Mouse (Mus musculus) neural tube, embryonic 11.5 days (tissue): ENCODE measurements around the gene Fam160a1. TPM values are rescaled to one million over a fixed set of nuclear protein-coding genes. Genes with fewer than 3 reads are reported as not detected.

Source experiments
- ATAC-seq: fragments of 200-750 bp; cut with Nextera tagmentation; 2 replicates; pipeline ENCODE4 v1.8.0; 2017; ENCODE audit warnings: moderate number of reproducible peaks, mild to moderate bottlenecking, moderate TSS enrichment, moderate library complexity; ENCODE audit not compliant: insufficient read depth, low FRiP score, low TSS enrichment
- DNase-seq: peaks from one replicate; pipeline ENCODE4 v3.0.0-alpha.2; 2015; ENCODE audit warnings: low spot score
- H3K27ac ChIP-seq: fragments of 300-500 bp; sonication (generic); 2 replicates; pipeline ENCODE4 v1.5.1; 2014; ENCODE audit warnings: low read depth, mild to moderate bottlenecking, low read length
- H3K27me3 ChIP-seq: fragments of 300-500 bp; sonication (generic); 2 replicates; pipeline ENCODE4 v1.6.1; 2014; ENCODE audit warnings: mild to moderate bottlenecking, low read length, mixed read lengths; ENCODE audit not compliant: control insufficient read depth, insufficient read depth
- H3K36me3 ChIP-seq: fragments of 300-500 bp; sonication (generic); 2 replicates; pipeline ENCODE4 v1.6.1; 2014; ENCODE audit warnings: mild to moderate bottlenecking, low read length, moderate library complexity, mixed read lengths; ENCODE audit not compliant: control insufficient read depth, insufficient read depth
- H3K4me1 ChIP-seq: fragments of 300-500 bp; sonication (generic); 2 replicates; pipeline ENCODE4 v1.6.1; 2014; ENCODE audit warnings: low read length, mixed read lengths; ENCODE audit not compliant: control insufficient read depth, insufficient read depth
- H3K4me2 ChIP-seq: fragments of 300-500 bp; sonication (generic); 2 replicates; pipeline ENCODE4 v1.6.1; 2014; ENCODE audit warnings: low read depth, mild to moderate bottlenecking, moderate library complexity
- H3K4me3 ChIP-seq: fragments of 300-500 bp; sonication (generic); 2 replicates; pipeline ENCODE4 v1.5.1; 2014; ENCODE audit warnings: low read depth, low read length
- H3K9ac ChIP-seq: fragments of 300-500 bp; sonication (generic); 2 replicates; pipeline ENCODE4 v1.6.1; 2014; ENCODE audit warnings: mild to moderate bottlenecking, low read length
- H3K9me3 ChIP-seq: fragments of 300-500 bp; sonication (generic); 2 replicates; pipeline ENCODE4 v1.6.1; 2016; ENCODE audit warnings: low read length; ENCODE audit not compliant: control insufficient read depth
- WGBS: fragments of 180-500 bp; shearing (Covaris S2); extraction: QIAGEN DNeasy Blood & Tissue Kit; methylation state at CpG from one replicate; pipeline ENCODE4 v1.1.7; 2014; 5-methylcytosine and 5-hydroxymethylcytosine counted together
- polyA plus RNA-seq: library from polyadenylated mRNA; unstranded; fragments of >200 nt; fragmentation: Nextera tagmentation; extraction: Ambion mirVana; gene quantifications from 2 replicates; pipeline ENCODE4 v1.2.1, GENCODE M21; 2014

The Fam160a1 gene
- polyA plus RNA-seq: 0.84 and 0.88 TPM in 2 replicates

DNA sequence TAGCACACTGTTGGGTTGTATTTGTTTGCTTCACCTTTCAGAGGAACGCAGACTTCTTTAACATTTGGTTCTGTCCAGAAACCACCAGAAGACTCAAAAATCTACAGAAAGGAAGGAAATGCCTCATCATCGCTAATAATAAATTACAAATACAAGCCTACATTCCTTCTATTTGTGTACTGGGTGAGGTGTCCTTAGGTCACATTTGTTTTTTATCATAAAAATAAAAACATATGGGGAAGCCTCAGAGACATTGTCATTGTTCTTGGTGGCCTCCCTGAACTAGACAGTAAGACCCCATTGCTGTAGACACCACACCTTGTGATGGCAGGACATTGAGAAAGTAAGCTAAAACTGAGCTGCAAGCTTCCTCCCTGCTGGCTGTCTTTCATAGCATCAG, at the start of gene Fam160a1:
Gene Fam160a1 (minus strand): TSS at position 101 of the 400 bp plus-strand sequence.
- H3K9ac ChIP-seq: no peak within 1 kb of the TSS
- H3K27ac ChIP-seq: no peak within 1 kb of the TSS
- H3K4me2 ChIP-seq: no peak within 1 kb of the TSS
- DNase-seq: no peak
- no peaks in the 10 kb centered on the region for H3K9me3 ChIP-seq
- WGBS: 91% methylated on average over 2 of the region's 2 CpGs
- no peaks in the 10 kb centered on the region for H3K4me1 ChIP-seq
- H3K36me3 ChIP-seq: no peaks in the 10 kb centered on the region
- ATAC-seq: no peak
- no peaks in the 10 kb centered on the region for H3K27me3 ChIP-seq
- H3K4me3 ChIP-seq: no peak within 1 kb of the TSS

DNA sequence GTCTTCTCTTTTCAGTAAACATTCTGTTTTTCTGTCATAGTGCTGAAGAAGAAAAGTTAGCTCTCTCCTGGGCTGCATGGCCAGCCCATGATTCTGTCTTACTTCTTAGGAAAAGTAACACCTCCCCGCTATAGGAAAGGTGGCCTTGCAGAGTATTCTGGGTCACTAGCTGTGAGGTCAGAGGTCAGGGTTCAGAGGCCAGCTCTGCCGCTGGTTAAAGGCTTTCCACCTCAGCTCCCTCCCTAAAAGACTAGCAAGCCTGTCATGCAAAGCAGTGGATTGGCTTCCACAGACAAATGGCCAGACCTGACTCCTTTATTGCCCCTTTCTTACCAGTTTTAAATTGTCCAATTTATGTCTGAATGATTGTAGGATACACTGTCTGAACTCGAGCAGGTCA, 46.9 kb upstream of the Fam160a1 start:
- no peaks in the 10 kb centered on the region for H3K36me3 ChIP-seq
- no peak for DNase-seq

DNA sequence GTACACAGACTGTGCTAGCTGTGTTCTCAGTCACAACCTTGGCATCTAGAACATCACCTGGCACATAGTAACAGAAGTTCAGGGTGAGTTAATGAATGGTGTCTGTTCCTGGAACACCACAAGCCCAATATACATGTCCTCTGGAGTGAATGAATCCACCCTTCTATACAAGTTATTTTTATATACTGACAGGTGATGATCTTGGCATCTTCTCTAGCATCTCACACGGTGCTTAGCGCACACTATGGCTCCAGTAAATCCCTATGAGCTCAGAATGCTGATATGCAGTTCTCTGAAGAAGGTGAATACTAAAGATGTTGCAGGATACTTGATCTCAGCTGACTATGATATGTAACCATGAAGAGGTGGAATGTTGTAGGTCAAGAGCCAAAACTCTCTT, 45.8 kb upstream of the Fam160a1 start:
- WGBS: 93% methylated on average over 2 of the region's 2 CpGs
- Histone ChIP-seq H3K4me3 (no peak overlapping the region), H3K4me2 (no peak overlapping the region), H3K36me3 (no peaks in the 10 kb centered on the region), H3K27me3 (no peaks in the 10 kb centered on the region), H3K9me3 (no peaks in the 10 kb centered on the region), H3K9ac (no peak overlapping the region), H3K27ac (no peak overlapping the region), H3K4me1 (no peaks in the 10 kb centered on the region)
- no peak for ATAC-seq
- DNase-seq: no peak

More for the DNA sequence above, 46.9 kb upstream of the Fam160a1 start:
- Histone ChIP-seq H3K9me3 (no peaks in the 10 kb centered on the region), H3K4me3 (no peak overlapping the region), H3K9ac (no peak overlapping the region), H3K4me1 (no peaks in the 10 kb centered on the region), H3K27ac (no peak overlapping the region), H3K4me2 (no peak overlapping the region), H3K27me3 (no peaks in the 10 kb centered on the region)
- no peak for ATAC-seq
- 11% methylated on average over 3 of the region's 3 CpGs for WGBS

DNA sequence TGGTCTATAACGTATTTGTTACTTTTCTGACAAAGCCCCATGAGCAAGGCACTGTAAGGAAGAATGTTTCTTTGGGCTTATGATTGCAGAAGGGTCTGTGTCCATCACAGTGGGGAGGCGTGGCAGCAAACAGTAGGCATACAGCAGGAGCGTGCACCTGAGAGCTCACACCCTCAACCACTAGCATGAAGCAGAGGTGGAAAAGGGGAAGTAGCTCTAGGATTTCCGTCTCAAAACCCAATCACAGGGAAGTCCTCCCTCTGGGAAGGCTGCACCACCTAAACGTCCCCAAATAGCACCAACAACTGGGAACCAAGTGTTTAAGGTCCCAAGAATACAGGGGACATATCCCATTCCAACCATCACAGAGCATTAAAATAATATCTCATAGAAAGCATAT, 43.9 kb upstream of the Fam160a1 start:
- ATAC-seq (no peak), DNase-seq (no peak)
- Histone ChIP-seq H3K36me3 (no peaks in the 10 kb centered on the region), H3K9me3 (no peaks in the 10 kb centered on the region), H3K4me2 (no peak overlapping the region), H3K4me1 (no peaks in the 10 kb centered on the region), H3K9ac (no peak overlapping the region), H3K27me3 (no peaks in the 10 kb centered on the region), H3K27ac (no peak overlapping the region), H3K4me3 (no peak overlapping the region)
- 87% methylated on average over 5 of the region's 5 CpGs for WGBS

DNA sequence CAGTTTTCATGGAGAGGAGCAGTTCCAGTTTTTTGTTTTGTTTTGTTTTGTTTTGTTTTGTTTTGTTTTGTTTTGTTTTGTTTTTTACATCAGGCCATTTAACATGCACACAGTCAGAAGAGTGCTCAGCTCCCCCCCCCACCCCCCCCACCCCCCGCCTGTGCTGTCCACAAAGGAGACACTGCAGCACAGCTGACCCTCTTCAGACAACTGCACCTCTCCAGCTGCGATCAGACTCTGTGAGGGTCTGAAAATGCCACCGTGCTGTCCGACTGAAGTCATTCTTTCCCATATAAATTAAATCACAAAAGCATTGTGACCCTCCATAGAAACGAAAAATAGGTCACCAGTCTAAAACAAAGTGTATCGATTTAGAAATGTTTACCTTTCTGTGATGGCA, 42.2 kb upstream of the Fam160a1 start:
- Histone ChIP-seq H3K27me3 (no peaks in the 10 kb centered on the region), H3K4me3 (no peak overlapping the region), H3K9ac (no peak overlapping the region), H3K4me1 (no peaks in the 10 kb centered on the region), H3K36me3 (no peaks in the 10 kb centered on the region), H3K9me3 (no peaks in the 10 kb centered on the region), H3K27ac (no peak overlapping the region), H3K4me2 (no peak overlapping the region)
- WGBS: 71% methylated on average over 6 of the region's 6 CpGs
- ATAC-seq (no peak), DNase-seq (no peak)

DNA sequence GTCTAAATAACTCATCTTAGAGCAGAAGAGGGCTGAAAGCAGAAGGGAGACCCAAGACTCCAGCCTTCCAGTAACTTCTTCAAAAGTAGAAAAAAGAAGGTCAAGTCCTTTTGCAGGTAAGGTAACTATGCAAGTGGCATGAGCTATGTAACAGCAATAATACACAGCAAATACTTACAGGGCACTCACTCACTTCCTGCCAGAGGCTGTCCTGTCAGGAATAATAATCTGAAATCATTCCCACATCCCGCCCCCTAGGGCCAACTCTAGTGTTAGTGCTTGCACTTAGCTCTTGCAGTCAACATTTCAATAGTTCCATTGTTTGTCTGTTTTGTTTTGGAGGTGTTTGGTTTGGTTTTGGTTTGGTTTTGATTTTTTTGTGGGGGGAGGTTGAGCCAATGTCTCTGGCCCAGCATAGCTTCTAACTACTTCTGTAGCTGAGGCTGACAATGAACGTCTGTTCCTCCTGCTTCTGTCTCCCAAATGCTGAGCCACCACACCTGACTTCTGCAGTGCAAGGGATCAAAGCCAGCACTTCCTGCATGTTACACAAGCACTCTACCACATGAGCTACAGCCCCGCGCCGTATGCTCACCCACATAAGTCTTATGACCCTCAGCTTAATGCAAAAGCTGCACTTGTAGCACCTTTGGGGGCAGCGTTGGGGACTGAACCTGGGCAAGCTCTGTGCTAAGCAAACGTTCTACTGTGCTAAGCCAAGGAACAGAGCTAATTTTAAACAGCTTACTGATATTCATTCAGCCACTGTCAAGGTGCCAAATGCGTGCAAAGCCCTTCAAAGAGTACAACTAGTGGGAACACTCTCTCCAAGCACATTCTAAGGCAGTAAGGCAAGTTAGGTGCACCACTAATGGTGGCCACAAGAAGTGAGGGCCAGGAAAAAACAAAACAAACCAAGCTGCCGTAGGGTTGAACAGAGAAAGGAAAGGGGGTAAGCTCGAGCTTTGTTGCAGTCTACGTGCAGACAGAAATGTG, 41.3 kb upstream of the Fam160a1 start:
- no peaks in the 10 kb centered on the region for H3K4me1 ChIP-seq
- H3K9me3 ChIP-seq: no peaks in the 10 kb centered on the region
- no peak overlapping the region for H3K4me2 ChIP-seq
- no peak for ATAC-seq
- no peak overlapping the region for H3K9ac ChIP-seq
- no peak for DNase-seq
- no peak overlapping the region for H3K27ac ChIP-seq
- WGBS: 72% methylated on average over 11 of the region's 11 CpGs
- no peaks in the 10 kb centered on the region for H3K36me3 ChIP-seq
- H3K27me3 ChIP-seq: no peaks in the 10 kb centered on the region
- H3K4me3 ChIP-seq: no peak overlapping the region

DNA sequence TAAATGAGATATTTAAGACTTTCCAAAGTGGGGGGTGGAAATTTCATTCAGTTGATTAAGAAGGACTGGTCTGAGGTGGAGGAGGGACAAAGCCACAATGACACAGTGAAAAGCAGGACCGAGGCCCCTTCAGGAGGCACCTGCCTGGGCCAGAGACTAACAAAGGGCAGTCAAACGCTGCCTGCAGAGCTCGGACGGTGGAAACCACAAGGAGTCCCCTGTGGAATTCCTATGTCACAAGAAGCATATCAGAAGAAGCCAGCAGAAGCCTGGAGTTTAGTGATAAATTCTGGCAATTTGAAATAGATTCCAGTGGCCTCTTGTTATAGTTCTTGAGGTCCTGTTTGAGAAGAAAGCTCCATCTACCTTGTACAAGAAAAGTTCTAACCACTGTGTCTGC, 40.0 kb upstream of the Fam160a1 start:
- 32% methylated on average over 4 of the region's 4 CpGs for WGBS
- no peaks in the 10 kb centered on the region for H3K36me3 ChIP-seq
- ATAC-seq: no peak
- no peak overlapping the region for H3K27ac ChIP-seq
- no peak for DNase-seq
- H3K4me3 ChIP-seq: no peak overlapping the region
- H3K4me2 ChIP-seq: no peak overlapping the region
- H3K27me3 ChIP-seq: no peaks in the 10 kb centered on the region
- no peaks in the 10 kb centered on the region for H3K9me3 ChIP-seq
- H3K4me1 ChIP-seq: no peaks in the 10 kb centered on the region
- H3K9ac ChIP-seq: no peak overlapping the region

DNA sequence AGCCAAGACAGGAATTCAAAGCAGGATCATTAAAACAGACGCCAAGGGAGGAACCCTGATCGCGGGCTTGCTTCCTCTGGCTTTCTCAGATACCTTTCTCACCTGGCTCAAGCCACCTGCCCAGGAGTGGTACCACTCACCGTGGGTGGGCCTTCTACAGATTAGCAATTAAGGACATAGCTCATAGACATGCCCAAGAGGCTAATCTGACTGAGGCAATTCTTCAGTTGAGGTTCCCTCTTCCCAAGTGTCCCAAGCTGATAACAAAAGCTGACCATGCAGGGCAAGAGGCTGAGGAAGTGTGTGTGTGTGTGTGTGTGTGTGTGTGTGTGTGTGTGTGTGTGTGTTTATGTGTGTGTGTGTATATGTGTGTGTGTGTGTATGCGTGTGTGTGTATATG, 38.9 kb upstream of the Fam160a1 start:
- H3K4me1 ChIP-seq: no peaks in the 10 kb centered on the region
- H3K4me3 ChIP-seq: no peak overlapping the region
- WGBS: 83% methylated on average over 5 of the region's 5 CpGs
- ATAC-seq (no peak), DNase-seq (no peak)
- H3K36me3 ChIP-seq: no peaks in the 10 kb centered on the region
- H3K27ac ChIP-seq: no peak overlapping the region
- no peak overlapping the region for H3K4me2 ChIP-seq
- H3K9me3 ChIP-seq: no peaks in the 10 kb centered on the region
- H3K9ac ChIP-seq: no peak overlapping the region
- H3K27me3 ChIP-seq: no peaks in the 10 kb centered on the region

DNA sequence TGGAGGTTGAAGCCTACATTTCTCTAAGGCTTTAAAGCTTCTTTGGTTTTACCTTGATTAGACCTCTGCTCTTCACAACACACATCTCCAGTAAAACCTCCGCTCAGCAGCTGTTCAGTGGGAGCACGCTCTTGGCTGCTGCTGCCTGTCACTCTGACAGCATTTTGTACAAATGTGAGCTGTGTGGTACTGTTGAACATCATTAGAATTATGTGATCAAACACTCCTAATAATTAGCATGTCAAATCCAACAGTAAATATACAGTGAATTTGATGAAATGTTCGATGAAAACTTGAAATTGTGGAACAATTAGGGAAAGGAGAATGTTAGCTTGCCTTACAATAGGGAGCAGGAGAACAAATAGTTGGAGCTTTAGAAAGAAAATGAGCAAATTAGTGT, 38.0 kb upstream of the Fam160a1 start:
- Histone ChIP-seq H3K4me3 (no peak overlapping the region), H3K9me3 (no peaks in the 10 kb centered on the region), H3K27ac (no peak overlapping the region), H3K27me3 (no peaks in the 10 kb centered on the region), H3K4me2 (no peak overlapping the region), H3K4me1 (no peaks in the 10 kb centered on the region), H3K9ac (no peak overlapping the region), H3K36me3 (no peaks in the 10 kb centered on the region)
- DNase-seq (no peak), ATAC-seq (no peak)
- WGBS: 95% methylated on average over 3 of the region's 3 CpGs
